Mouse (Mus musculus): Measurements from ENCODE around the gene Arhgef11.

The Arhgef11 gene

DNA sequence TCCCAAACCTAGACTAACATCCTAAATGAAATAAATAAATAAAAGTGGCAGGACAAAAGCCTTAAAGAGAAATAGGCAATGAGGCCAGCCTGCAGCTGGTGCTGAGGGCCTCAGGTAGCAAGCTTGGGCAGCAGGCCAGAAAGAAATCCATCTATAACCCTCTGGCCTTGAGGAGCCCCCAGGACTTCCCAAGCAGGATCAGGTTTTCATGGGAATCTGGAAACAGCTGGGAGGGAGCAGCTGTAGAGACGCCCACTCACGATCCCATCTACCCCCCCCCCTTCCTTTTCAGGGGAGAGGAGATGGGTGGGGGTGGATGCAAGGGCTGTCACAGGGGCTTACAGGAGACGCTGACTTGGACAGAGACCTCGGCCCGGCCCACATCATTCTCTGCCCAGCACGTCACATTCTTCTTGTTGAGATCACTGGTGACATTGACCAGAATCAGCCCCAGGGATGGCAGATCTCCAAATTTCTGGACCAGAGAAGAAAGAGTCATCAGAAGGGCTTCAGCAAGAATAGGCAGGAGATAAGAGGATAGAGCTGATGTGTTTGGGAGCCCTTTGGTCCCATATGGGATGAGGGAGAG, 168.4 kb downstream of the Arhgef11 start:
- in situ Hi-C loops (cut with MboI; ENCODE audit: unreplicated experiment in 2 of 2): loop anchor here in 1 of 2 experiments (5.0 to 25.0 kb wide), 2 partner anchors 77 to 177 kb away; partner anchors contain the start of gene Nes
